Mouse (Mus musculus) kidney, postnatal 0 days (tissue): ENCODE data around the gene Gm12248. TPM values are rescaled to one million over a fixed set of nuclear protein-coding genes. Genes with fewer than 3 reads are reported as not detected.
"Not testable (repeated sequence)": the region's sequence is repeated elsewhere in the genome, so short reads cannot be mapped to it uniquely, and the experiment has no call there.

Experiments used
- ATAC-seq: fragments of 200-750 bp; cut with Nextera tagmentation; replicated peaks from 2 replicates; pipeline ENCODE4 v1.8.0; 2017; ENCODE audit warnings: low read depth, moderate number of reproducible peaks, moderate TSS enrichment, moderate library complexity; ENCODE audit not compliant: low FRiP score
- DNase-seq: peaks from one replicate; pipeline ENCODE4 v3.0.0-alpha.2; 2016; ENCODE audit warnings: low spot score
- H3K27ac ChIP-seq: fragments of 300-500 bp; sonication (generic); 2 replicates; pipeline ENCODE4 v1.5.1; 2014; ENCODE audit warnings: mild to moderate bottlenecking
- H3K27me3 ChIP-seq: fragments of 300-500 bp; sonication (generic); 2 replicates; pipeline ENCODE4 v1.6.1; 2014; ENCODE audit warnings: low read length, mixed read lengths; ENCODE audit not compliant: insufficient read depth
- H3K36me3 ChIP-seq: fragments of 300-500 bp; sonication (generic); 2 replicates; pipeline ENCODE4 v1.6.1; 2014; ENCODE audit warnings: low read length, mixed read lengths; ENCODE audit not compliant: insufficient read depth
- H3K4me1 ChIP-seq: fragments of 300-500 bp; sonication (generic); replicated peaks from 2 replicates; pipeline ENCODE4 v1.6.1; 2014; ENCODE audit warnings: antibody characterized with exemption, low read length, mixed read lengths; ENCODE audit not compliant: insufficient read depth
- H3K4me2 ChIP-seq: fragments of 300-500 bp; sonication (generic); 2 replicates; pipeline ENCODE4 v1.6.1; 2014; ENCODE audit warnings: mild to moderate bottlenecking, low read length, moderate library complexity, mixed read lengths
- H3K4me3 ChIP-seq: fragments of 300-500 bp; sonication (generic); replicated peaks from 2 replicates; pipeline ENCODE4 v1.5.1; 2014; ENCODE audit warnings: low read depth, low read length
- H3K9ac ChIP-seq: fragments of 300-500 bp; sonication (generic); 2 replicates; pipeline ENCODE4 v1.6.1; 2014; ENCODE audit warnings: low read depth, low read length
- H3K9me3 ChIP-seq: fragments of 300-500 bp; sonication (generic); replicated peaks from 2 replicates; pipeline ENCODE4 v1.6.1; 2016; ENCODE audit warnings: low read length, inconsistent platforms, mixed read lengths
- CTCF ChIP-seq: IDR thresholded peaks from 2 replicates; pipeline ENCODE4 v1.5.1; 2016; ENCODE audit warnings: antibody characterized with exemption, low read depth, mild to moderate bottlenecking, moderate library complexity
- WGBS: fragments of 180-500 bp; shearing (Covaris S2); extraction: QIAGEN DNeasy Blood & Tissue Kit; methylation state at CpG from one replicate; pipeline ENCODE4 v1.1.7; 2014; 5-methylcytosine and 5-hydroxymethylcytosine counted together
- polyA plus RNA-seq: library from polyadenylated mRNA; unstranded; fragments of >200 nt; fragmentation: Nextera tagmentation; extraction: Ambion mirVana; gene quantifications from 2 replicates; pipeline ENCODE4 v1.2.1, GENCODE M21; 2015

Gm12248 gene
- polyA plus RNA-seq, 1 experiment from 2014 or later = not detected

DNA sequence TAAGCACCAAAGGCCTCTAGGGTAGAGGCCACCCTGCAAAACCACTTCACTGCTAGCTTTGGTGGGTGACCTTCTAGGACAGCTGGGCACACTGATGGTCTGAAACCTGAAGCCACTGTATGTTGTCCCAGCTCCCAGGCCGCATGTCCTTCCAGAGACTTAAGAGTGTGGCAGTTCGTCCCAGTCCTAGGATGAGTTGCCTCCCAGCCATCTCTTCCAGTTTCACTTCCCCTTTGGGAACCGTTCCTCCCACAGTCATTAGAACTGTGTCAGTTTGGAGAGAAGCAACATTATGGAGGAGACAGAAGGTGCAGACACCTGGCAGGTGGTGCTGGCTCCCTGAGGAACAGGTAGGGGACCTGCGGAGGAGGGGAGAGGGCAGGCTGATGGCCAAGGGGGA lies 393 bp downstream of the Gm12248 start:
- Histone ChIP-seq H3K4me2 (peak overlapping the region; percentile 40), H3K9me3 (no peaks in the 10 kb centered on the region), H3K36me3 (no peaks in the 10 kb centered on the region), H3K27me3 (no peaks in the 10 kb centered on the region), H3K4me1 (peaks cover 3% of the 10 kb centered on the region; the same call in 1 of the 2 replicates), H3K4me3 (peak overlapping the region; percentile 14; the same call in 1 of the 2 replicates), H3K27ac (no peak overlapping the region), H3K9ac (0 out of 2 replicates have a peak overlapping the region, but pooled peaks have one; percentile 9)
- DNase-seq (no peak), ATAC-seq (no peak)
- no peak for TF ChIP-seq CTCF
- 43% methylated on average over 4 of the region's 4 CpGs for WGBS

DNA sequence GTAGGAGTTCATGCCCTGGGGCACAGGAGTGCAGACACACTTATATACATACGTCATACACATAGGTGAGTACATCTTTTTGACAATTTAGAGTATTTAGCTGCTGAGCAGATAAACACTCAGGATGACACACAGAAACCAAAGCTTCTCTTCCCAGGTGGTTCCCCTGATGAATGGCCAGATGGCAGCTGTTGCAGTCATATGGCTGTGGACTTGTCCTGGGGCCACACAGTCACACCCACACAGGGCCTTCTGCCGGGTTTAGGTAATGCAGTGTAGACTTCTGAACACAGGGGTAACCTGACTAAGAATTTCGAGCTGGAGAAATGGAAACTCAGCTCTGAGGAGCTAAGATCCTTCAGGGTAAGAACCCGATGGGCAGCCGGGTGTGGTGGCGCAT lies 11.2 kb downstream of the Gm12248 start:
- H3K4me1 ChIP-seq = no peaks in the 10 kb centered on the region
- no peak for ATAC-seq
- H3K9ac ChIP-seq = no peak overlapping the region
- no peaks in the 10 kb centered on the region for H3K27me3 ChIP-seq
- 87% methylated on average over 6 of the region's 6 CpGs for WGBS
- no peak overlapping the region for H3K4me3 ChIP-seq
- DNase-seq = no peak
- H3K36me3 ChIP-seq = no peaks in the 10 kb centered on the region
- H3K27ac ChIP-seq = no peak overlapping the region
- H3K9me3 ChIP-seq = no peaks in the 10 kb centered on the region
- no peak for TF ChIP-seq CTCF
- H3K4me2 ChIP-seq = no peak overlapping the region

DNA sequence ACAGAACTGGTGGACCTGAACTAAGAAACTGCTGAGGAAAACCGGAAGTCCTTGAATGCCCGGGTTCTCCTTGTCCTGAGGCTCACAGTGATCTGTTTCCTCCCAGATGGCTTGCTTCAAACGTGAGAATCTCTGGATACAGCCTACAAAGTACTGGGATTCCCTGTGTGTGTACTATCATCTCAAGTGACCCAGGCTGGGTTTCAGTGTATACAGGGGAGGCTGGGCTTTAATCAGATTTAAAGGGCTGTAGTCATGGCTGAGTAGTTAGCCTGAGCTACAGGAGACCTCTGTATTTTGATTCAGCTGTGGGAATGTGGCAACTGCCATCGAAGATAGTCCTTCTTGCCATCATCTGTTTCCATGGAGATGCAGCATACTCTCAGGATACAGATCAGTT lies 15.7 kb downstream of the Gm12248 start:
- H3K36me3 ChIP-seq = no peaks in the 10 kb centered on the region
- no peak overlapping the region for H3K27ac ChIP-seq
- H3K9ac ChIP-seq = no peak overlapping the region
- 33% methylated on average over 4 of the region's 4 CpGs for WGBS
- ATAC-seq (no peak; the same call in 1 of the 2 replicates), DNase-seq (peak; percentile 50)
- H3K4me2 ChIP-seq = no peak overlapping the region
- no peak for TF ChIP-seq CTCF
- no peaks in the 10 kb centered on the region for H3K4me1 ChIP-seq
- H3K9me3 ChIP-seq = no peaks in the 10 kb centered on the region
- H3K27me3 ChIP-seq = no peaks in the 10 kb centered on the region
- H3K4me3 ChIP-seq = no peak overlapping the region

GRCm38 (mm10) chr11:58072978-58073377 lies 20.0 kb downstream of the Gm12248 start:
- Histone ChIP-seq H3K4me3 (no peak overlapping the region), H3K9ac (no peak overlapping the region), H3K27ac (no peak overlapping the region), H3K4me1 (no peaks in the 10 kb centered on the region), H3K9me3 (no peaks in the 10 kb centered on the region), H3K4me2 (no peak overlapping the region), H3K27me3 (no peaks in the 10 kb centered on the region), H3K36me3 (no peaks in the 10 kb centered on the region)
- 85% methylated on average over 3 of the region's 3 CpGs for WGBS
- no peak for TF ChIP-seq CTCF
- DNase-seq (no peak), ATAC-seq (no peak)

DNA sequence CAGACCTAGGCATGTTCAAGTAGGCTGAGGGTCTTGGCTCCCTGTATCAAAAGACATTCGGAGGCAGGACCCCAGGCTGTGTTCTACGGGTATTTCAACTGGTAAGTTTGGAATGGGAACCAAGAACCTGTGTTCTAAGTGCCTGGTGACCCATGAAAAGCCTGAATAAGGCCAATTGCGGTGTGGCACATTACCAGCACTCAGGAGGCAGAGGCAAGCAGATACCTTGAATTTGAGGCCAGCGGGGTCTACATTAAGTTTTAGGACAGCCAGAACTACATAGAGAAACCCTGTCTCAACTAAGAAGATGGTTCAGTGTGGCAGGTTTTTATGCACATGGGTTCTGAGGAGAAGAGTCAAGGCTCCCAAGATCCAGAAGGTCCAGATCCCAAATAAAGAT lies 27.9 kb downstream of the Gm12248 start:
- no peak overlapping the region for H3K9ac ChIP-seq
- no peaks in the 10 kb centered on the region for H3K9me3 ChIP-seq
- no peaks in the 10 kb centered on the region for H3K4me1 ChIP-seq
- H3K27ac ChIP-seq = no peak overlapping the region
- H3K4me3 ChIP-seq = no peak overlapping the region
- WGBS = 82% methylated on average over 4 of the region's 4 CpGs
- no peak overlapping the region for H3K4me2 ChIP-seq
- TF ChIP-seq CTCF = no peak
- H3K36me3 ChIP-seq = peaks cover 8% of the 10 kb centered on the region; the same call in 1 of the 2 replicates
- DNase-seq = no peak
- H3K27me3 ChIP-seq = no peaks in the 10 kb centered on the region
- ATAC-seq = no peak

DNA sequence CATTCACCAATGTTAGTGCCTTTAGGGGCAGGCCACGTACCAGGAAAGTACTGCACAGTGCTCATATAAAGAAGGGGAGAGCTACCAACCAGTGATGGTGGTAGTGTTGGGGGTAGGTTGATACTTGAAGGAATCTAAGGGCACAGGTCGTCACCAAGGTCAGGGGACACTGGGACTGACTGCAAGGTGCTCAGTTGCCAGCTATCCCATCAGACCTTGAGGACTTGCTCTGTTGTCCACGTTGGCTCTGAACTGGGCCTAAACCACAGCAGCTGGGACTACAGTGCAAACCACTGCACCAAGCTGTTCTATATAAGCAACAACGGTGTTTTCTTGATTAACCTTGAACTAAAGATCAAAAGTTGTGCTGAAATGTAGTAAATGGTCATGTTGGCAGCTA lies 30.3 kb downstream of the Gm12248 start:
- 92% methylated on average over 4 of the region's 4 CpGs for WGBS
- H3K9me3 ChIP-seq = no peaks in the 10 kb centered on the region
- H3K27me3 ChIP-seq = no peaks in the 10 kb centered on the region
- no peak for ATAC-seq
- DNase-seq = no peak
- TF ChIP-seq CTCF = no peak
- peaks cover 23% of the 10 kb centered on the region for H3K36me3 ChIP-seq
- no peak overlapping the region for H3K4me2 ChIP-seq
- no peak overlapping the region for H3K27ac ChIP-seq
- no peaks in the 10 kb centered on the region for H3K4me1 ChIP-seq
- H3K9ac ChIP-seq = no peak overlapping the region
- H3K4me3 ChIP-seq = no peak overlapping the region

DNA sequence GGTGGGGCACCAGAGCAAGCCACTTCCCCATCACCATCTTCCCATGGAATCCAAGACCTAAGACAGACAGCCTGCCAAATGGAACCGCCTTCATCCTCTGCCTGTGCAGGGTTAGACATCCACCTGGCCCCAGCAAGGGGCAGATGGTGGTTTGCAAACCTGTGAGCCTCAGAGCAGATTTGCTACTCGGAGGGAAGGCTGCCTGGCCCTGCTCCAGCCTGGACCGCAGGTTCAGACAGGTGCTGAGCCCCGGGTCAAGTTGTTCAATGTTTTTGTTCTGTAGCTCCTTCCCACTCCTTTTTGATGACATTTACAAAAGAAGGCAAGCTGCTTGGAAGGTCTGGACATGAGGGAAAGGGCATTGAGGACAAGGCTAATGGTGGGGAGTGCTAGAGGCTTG lies 31.7 kb downstream of the Gm12248 start:
- H3K9ac ChIP-seq, DNase-seq, H3K4me1 ChIP-seq, ATAC-seq, H3K9me3 ChIP-seq, H3K4me3 ChIP-seq, H3K27me3 ChIP-seq, H3K4me2 ChIP-seq, H3K27ac ChIP-seq: not testable (repeated sequence)
- peaks cover 33% of the 10 kb centered on the region for H3K36me3 ChIP-seq
- 86% methylated on average over 3 of the region's 4 CpGs for WGBS

DNA sequence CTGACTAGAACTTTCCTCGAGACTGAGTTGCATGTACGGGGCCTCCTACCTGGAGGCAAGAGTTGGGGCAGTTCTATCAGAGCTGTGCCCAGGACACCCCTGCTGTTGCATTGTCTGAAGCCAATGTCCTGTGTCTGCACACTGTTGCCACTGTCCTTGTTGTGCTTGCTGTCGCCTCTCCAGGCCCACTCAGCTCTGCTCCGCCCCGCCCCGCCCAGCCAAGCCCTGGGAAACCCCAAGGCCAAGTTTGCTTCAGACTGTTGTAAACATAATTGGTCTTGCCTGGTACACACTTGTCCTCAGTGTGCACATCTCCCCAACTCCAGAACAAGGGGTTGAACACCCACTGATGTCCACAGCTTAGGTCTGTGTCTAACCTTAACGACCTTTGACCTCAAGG lies 33.2 kb downstream of the Gm12248 start:
- H3K9me3 ChIP-seq, H3K9ac ChIP-seq, H3K27ac ChIP-seq, H3K4me1 ChIP-seq, H3K4me3 ChIP-seq, H3K27me3 ChIP-seq, DNase-seq, H3K4me2 ChIP-seq: not testable (repeated sequence)
- peaks cover 41% of the 10 kb centered on the region for H3K36me3 ChIP-seq
- 0 out of 2 replicates have a peak, but pooled peaks have one; percentile 14 for ATAC-seq
- 96% methylated on average over 7 of the region's 7 CpGs for WGBS
